In the genomic region with DNA sequence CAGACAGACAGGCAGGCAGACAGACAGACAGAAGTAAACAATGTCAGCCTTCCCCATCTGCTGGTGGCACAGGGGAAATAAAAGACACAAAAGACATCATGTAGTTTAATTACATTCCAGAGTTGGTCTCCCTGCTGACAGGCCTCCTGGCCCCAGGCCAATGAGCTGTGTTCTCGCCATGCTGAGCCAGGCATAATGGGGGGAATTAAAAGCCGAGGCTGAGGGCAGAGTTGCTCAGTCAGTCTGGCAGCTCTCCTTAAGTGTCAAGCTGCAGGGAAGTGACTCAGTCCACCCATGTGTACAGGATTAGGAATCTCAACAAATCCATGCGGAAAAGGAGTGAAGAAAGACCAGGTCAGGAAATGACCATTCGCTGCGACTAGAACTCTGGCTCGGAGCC, we compare ENCODE assay signal across 8 mouse cellular contexts.
DNase-seq lines count a peak whose midpoint lies in the region; ATAC-seq and TF ChIP-seq lines count a peak whose summit lies in the region.

No protein-coding gene starts in this region.

- H3K9ac ChIP-seq in forebrain, postnatal 0 days = no peak overlapping the region
- H3K9ac ChIP-seq in hindbrain, embryonic 14.5 days = no peak overlapping the region
- no peak overlapping the region for H3K9ac ChIP-seq in midbrain, embryonic 15.5 days

- peak; percentile 2 for DNase-seq in adrenal gland, adult 8-10 months
- peak; percentile 79 to 83 for DNase-seq in cerebellum, adult 2 months
- peak; percentile 88 for DNase-seq in forebrain, postnatal 0 days
- peak; percentile 82 for DNase-seq in hindbrain, embryonic 14.5 days (ENCODE audit: low spot score)
- peak; percentile 51 to 77 for DNase-seq in left cerebral cortex, postnatal 10 days (ENCODE audit: extremely low spot score in 1 of 2, low spot score in 2 of 2)
- no peak for DNase-seq in thymus, postnatal 0 days (ENCODE audit: low spot score)
- DNase-seq in thymus, adult 2 months = no peak

- 2% methylated on average over 6 of the region's 6 CpGs for WGBS in cerebellum, adult 2 months
- WGBS in forebrain, postnatal 0 days = 9% methylated on average over 6 of the region's 6 CpGs
- 13% methylated on average over 6 of the region's 6 CpGs for WGBS in hindbrain, embryonic 14.5 days
- 10% methylated on average over 6 of the region's 6 CpGs for WGBS in midbrain, embryonic 15.5 days
- 61% methylated on average over 6 of the region's 6 CpGs for WGBS in thymus, adult 2 months

- H3K4me3 ChIP-seq in cerebellum, adult 2 months (replicated peaks; ENCODE audit: insufficient read depth, low read depth, low read length) = no peak overlapping the region
- no peak overlapping the region for H3K4me3 ChIP-seq in forebrain, postnatal 0 days (ENCODE audit: low read depth, low read length)
- no peak overlapping the region for H3K4me3 ChIP-seq in hindbrain, embryonic 14.5 days (replicated peaks; ENCODE audit: low read length)
- H3K4me3 ChIP-seq in midbrain, embryonic 15.5 days = no peak overlapping the region
- H3K4me3 ChIP-seq in thymus, adult 2 months (ENCODE audit: control insufficient read depth, insufficient read depth, low read length) = no peak overlapping the region

- 0 out of 2 replicates have a peak overlapping the region, but pooled peaks have one; percentile 1 for H3K27ac ChIP-seq in cerebellum, adult 2 months (ENCODE audit: insufficient read depth, low read length)
- peak overlapping the region; percentile 64 for H3K27ac ChIP-seq in forebrain, postnatal 0 days (ENCODE audit: low read depth, low read length)
- H3K27ac ChIP-seq in hindbrain, embryonic 14.5 days = peak overlapping the region; percentile 51
- peak overlapping the region; percentile 43 for H3K27ac ChIP-seq in midbrain, embryonic 15.5 days
- H3K27ac ChIP-seq in thymus, adult 2 months (ENCODE audit: control insufficient read depth, insufficient read depth, low read length) = no peak overlapping the region

- peak; percentile 84 for ATAC-seq in forebrain, postnatal 0 days
- ATAC-seq in hindbrain, embryonic 14.5 days (ENCODE audit: low FRiP score) = peak; percentile 88
- peak; percentile 85 for ATAC-seq in midbrain, embryonic 15.5 days (replicated peaks)

- H3K4me2 ChIP-seq in forebrain, postnatal 0 days (ENCODE audit: low read depth) = no peak overlapping the region
- H3K4me2 ChIP-seq in hindbrain, embryonic 14.5 days (replicated peaks) = no peak overlapping the region
- H3K4me2 ChIP-seq in midbrain, embryonic 15.5 days = no peak overlapping the region

- no peak for TF ChIP-seq POLR2A in cerebellum, adult 2 months (IDR thresholded peaks at IDR 0.05; ENCODE audit: borderline replicate concordance, insufficient read depth, low read length)
- no peak for TF ChIP-seq POLR2A in thymus, adult 2 months (IDR thresholded peaks at IDR 0.05; ENCODE audit: control insufficient read depth, extremely low read depth, insufficient read depth, low read length, poor library complexity)

- H3K9me3 ChIP-seq in forebrain, postnatal 0 days (ENCODE audit: low read length) = no peaks in the 10 kb centered on the region
- H3K9me3 ChIP-seq in hindbrain, embryonic 14.5 days (ENCODE audit: control insufficient read depth, low read length) = no peaks in the 10 kb centered on the region
- no peaks in the 10 kb centered on the region for H3K9me3 ChIP-seq in midbrain, embryonic 15.5 days

- no peaks in the 10 kb centered on the region for H3K27me3 ChIP-seq in cerebellum, adult 2 months (ENCODE audit: control insufficient read depth, insufficient read depth, low read length)
- H3K27me3 ChIP-seq in forebrain, postnatal 0 days (ENCODE audit: insufficient read depth, low read length) = no peaks in the 10 kb centered on the region
- H3K27me3 ChIP-seq in hindbrain, embryonic 14.5 days (ENCODE audit: control insufficient read depth, insufficient read depth, low read length) = 0 out of 2 replicates have a peak, but pooled peaks cover 4% of the 10 kb centered on the region
- H3K27me3 ChIP-seq in midbrain, embryonic 15.5 days (replicated peaks) = no peaks in the 10 kb centered on the region
- H3K27me3 ChIP-seq in thymus, adult 2 months (ENCODE audit: control insufficient read depth, insufficient read depth, low read length) = no peaks in the 10 kb centered on the region

- no peak for TF ChIP-seq CTCF in cerebellum, adult 2 months (IDR thresholded peaks at IDR 0.05; ENCODE audit: borderline replicate concordance, insufficient read depth, low read depth, low read length)
- TF ChIP-seq CTCF in forebrain, postnatal 0 days (IDR thresholded peaks at IDR 0.05; ENCODE audit: low read depth) = 0 out of 2 replicates have a peak, but pooled peaks have one; percentile 35
- no peak for TF ChIP-seq CTCF in thymus, adult 2 months (IDR thresholded peaks at IDR 0.05; ENCODE audit: borderline replicate concordance, control insufficient read depth, extremely low read depth, insufficient read depth, low read length, poor library complexity)

- peaks cover 10% of the 10 kb centered on the region; the same call in 1 of the 2 replicates for H3K4me1 ChIP-seq in cerebellum, adult 2 months (ENCODE audit: control insufficient read depth, insufficient read depth, low read length)
- H3K4me1 ChIP-seq in forebrain, postnatal 0 days (ENCODE audit: insufficient read depth) = peaks cover 8% of the 10 kb centered on the region; the same call in 1 of the 2 replicates
- peaks cover 11% of the 10 kb centered on the region; the same call in 1 of the 2 replicates for H3K4me1 ChIP-seq in hindbrain, embryonic 14.5 days (replicated peaks; ENCODE audit: control insufficient read depth, insufficient read depth, low read length)
- H3K4me1 ChIP-seq in midbrain, embryonic 15.5 days = peaks cover 9% of the 10 kb centered on the region
- no peaks in the 10 kb centered on the region for H3K4me1 ChIP-seq in thymus, adult 2 months (replicated peaks; ENCODE audit: control insufficient read depth, insufficient read depth, low read length)

- intact Hi-C loops in left cerebral cortex, postnatal 10 days (cut with DNase I) = no loop called here

- H3K36me3 ChIP-seq in forebrain, postnatal 0 days (ENCODE audit: insufficient read depth) = no peaks in the 10 kb centered on the region
- H3K36me3 ChIP-seq in hindbrain, embryonic 14.5 days (replicated peaks; ENCODE audit: control insufficient read depth, insufficient read depth) = no peaks in the 10 kb centered on the region
- H3K36me3 ChIP-seq in midbrain, embryonic 15.5 days (replicated peaks) = no peaks in the 10 kb centered on the region
- no peaks in the 10 kb centered on the region for H3K36me3 ChIP-seq in thymus, adult 2 months (ENCODE audit: control insufficient read depth, insufficient read depth, low read length)

Comparison
In these comparisons a context has a peak if more than half of its experiments do, and no peak if none do; other contexts are left out.
1. DNase-seq: peak in adrenal gland, adult 8-10 months (single experiment), cerebellum, adult 2 months (2 of 2), forebrain, postnatal 0 days (single experiment), hindbrain, embryonic 14.5 days (single experiment) and left cerebral cortex, postnatal 10 days (2 of 2); none in thymus, postnatal 0 days (single experiment) and thymus, adult 2 months (single experiment).
2. Peak in every context shown above with its lines, with median percentiles within 50 percentile points of each other: ATAC-seq.